Mouse (Mus musculus) heart, postnatal 0 days (tissue): ENCODE measurements at regions not wholly inside any gene's neighbourhood (a gene's known extent, or its start where the extent isn't known, plus 50 kb on each side); places are given as distances from the start of the nearest gene placed in this dataset.

ENCODE experiments used
- CTCF ChIP-seq: IDR thresholded peaks from 2 replicates; pipeline ENCODE4 v1.5.1; 2016; ENCODE audit warnings: antibody characterized with exemption, control low read depth, low read depth
- EP300 ChIP-seq: IDR thresholded peaks from 2 replicates; pipeline ENCODE4 v1.6.1; 2016; ENCODE audit warnings: antibody characterized with exemption, low read depth

- TF ChIP-seq CTCF (no peak), EP300 (no peak)
Observed at GRCm38 (mm10) chr17:54694637-54695036, 395.8 kb upstream of the Slc5a7 start.
